Mouse (Mus musculus) splenic B cell, adult 2 months (primary cell): Measurements from ENCODE around the gene Gnb2.

Experiments
- DNase-seq: peaks from one replicate; pipeline ENCODE4 v3.0.0-alpha.2; 2011; ENCODE audit warnings: low read depth, low spot score
- H3K27me3 ChIP-seq: 2 replicates; pipeline ENCODE4 v1.6.1; 2012; ENCODE audit warnings: mild to moderate bottlenecking, low read length, moderate library complexity, mixed read lengths; ENCODE audit not compliant: control insufficient read depth, poor library complexity, insufficient read depth, severe bottlenecking
- H3K36me3 ChIP-seq: 2 replicates; pipeline ENCODE4 v1.6.1; 2012; ENCODE audit warnings: mild to moderate bottlenecking, low read length, moderate library complexity, mixed read lengths; ENCODE audit not compliant: control insufficient read depth, poor library complexity, insufficient read depth, severe bottlenecking

Gene Gnb2

GRCm38 (mm10) chr5:137487616-137488015 lies 45.7 kb downstream of the Gnb2 start:
- H3K27me3 ChIP-seq = no peaks in the 10 kb centered on the region
- H3K36me3 ChIP-seq = no peaks in the 10 kb centered on the region
- DNase-seq = peak; percentile 42

GRCm38 (mm10) chr5:137485851-137486155 lies 47.5 kb downstream of the Gnb2 start:
- H3K36me3 ChIP-seq = no peaks in the 10 kb centered on the region
- no peak for DNase-seq
- no peaks in the 10 kb centered on the region for H3K27me3 ChIP-seq

- H3K36me3 ChIP-seq = no peaks in the 10 kb centered on the region
- H3K27me3 ChIP-seq = no peaks in the 10 kb centered on the region
- DNase-seq = no peak
These were observed 48.0 kb downstream of the Gnb2 start for GRCm38 (mm10) chr5:137485071-137485850.

GRCm38 (mm10) chr5:137481897-137482296 lies 51.4 kb downstream of the Gnb2 start:
- no peaks in the 10 kb centered on the region for H3K27me3 ChIP-seq
- no peak for DNase-seq
- H3K36me3 ChIP-seq = no peaks in the 10 kb centered on the region

- DNase-seq = peak; percentile 75
- Histone ChIP-seq H3K36me3 (no peaks in the 10 kb centered on the region), H3K27me3 (no peaks in the 10 kb centered on the region)
These were observed 52.2 kb downstream of the Gnb2 start for GRCm38 (mm10) chr5:137481138-137481537.
